Mouse (Mus musculus) liver, postnatal 0 days (tissue): ENCODE data around the gene Socs5. TPM values are rescaled to one million over a fixed set of nuclear protein-coding genes. Genes with fewer than 3 reads are reported as not detected.

ENCODE experiments used
- ATAC-seq: fragments of 200-750 bp; cut with Nextera tagmentation; 2 replicates; pipeline ENCODE4 v1.8.0; 2017; ENCODE audit warnings: mild to moderate bottlenecking, moderate library complexity
- DNase-seq: peaks from one replicate; pipeline ENCODE4 v3.0.0-alpha.2; 2016
- H3K27ac ChIP-seq: fragments of 300-500 bp; sonication (generic); 2 replicates; pipeline ENCODE4 v1.5.1; 2014; ENCODE audit warnings: antibody characterized with exemption, moderate library complexity, mild to moderate bottlenecking, low read depth
- H3K27me3 ChIP-seq: fragments of 300-500 bp; sonication (generic); 2 replicates; pipeline ENCODE4 v1.6.1; 2014; ENCODE audit warnings: low read length, control low read depth, mixed read lengths; ENCODE audit not compliant: insufficient read depth
- H3K36me3 ChIP-seq: fragments of 300-500 bp; sonication (generic); replicated peaks from 2 replicates; pipeline ENCODE4 v1.6.1; 2014; ENCODE audit warnings: mild to moderate bottlenecking, control low read depth, low read length, moderate library complexity, mixed read lengths; ENCODE audit not compliant: insufficient read depth
- H3K4me1 ChIP-seq: fragments of 300-500 bp; sonication (generic); 2 replicates; pipeline ENCODE4 v1.6.1; 2014; ENCODE audit warnings: antibody characterized with exemption, mild to moderate bottlenecking, control low read depth; ENCODE audit not compliant: insufficient read depth
- H3K4me2 ChIP-seq: fragments of 300-500 bp; sonication (generic); 2 replicates; pipeline ENCODE4 v1.6.1; 2014; ENCODE audit warnings: low read depth, mild to moderate bottlenecking, low read length, moderate library complexity, mixed read lengths
- H3K4me3 ChIP-seq: fragments of 300-500 bp; sonication (generic); 2 replicates; pipeline ENCODE4 v1.5.1; 2014; ENCODE audit warnings: low read depth, low read length
- H3K9ac ChIP-seq: fragments of 300-500 bp; sonication (generic); replicated peaks from 2 replicates; pipeline ENCODE4 v1.6.1; 2014; ENCODE audit warnings: mild to moderate bottlenecking, moderate library complexity
- H3K9me3 ChIP-seq: fragments of 300-500 bp; sonication (generic); 2 replicates; pipeline ENCODE4 v1.6.1; 2016; ENCODE audit warnings: mild to moderate bottlenecking, control low read depth, low read length, mixed read lengths
- CTCF ChIP-seq: sonication (generic); IDR thresholded peaks from 2 replicates; pipeline ENCODE4 v1.5.1; 2016; ENCODE audit warnings: antibody characterized with exemption, low read depth
- EP300 ChIP-seq: IDR thresholded peaks from 2 replicates; pipeline ENCODE4 v1.6.1; 2016; ENCODE audit warnings: antibody characterized with exemption, low read depth, mild to moderate bottlenecking
- WGBS: fragments of 180-500 bp; shearing (Covaris S2); extraction: QIAGEN DNeasy Blood & Tissue Kit; methylation state at CpG from one replicate; pipeline ENCODE4 v1.1.7; 2014; ENCODE audit not compliant: insufficient replicate concordance; 5-methylcytosine and 5-hydroxymethylcytosine counted together
- polyA plus RNA-seq: library from polyadenylated mRNA; unstranded; fragments of >200 nt; fragmentation: Nextera tagmentation; extraction: Ambion mirVana; gene quantifications from 2 replicates; pipeline ENCODE4 v1.2.1, GENCODE M21; 2015

Socs5 gene
- polyA plus RNA-seq, 1 experiment from 2014 or later = 1.4 TPM

GRCm38 (mm10) chr17:87115615-87116014, 8.1 kb downstream of the Socs5 start:
- Histone ChIP-seq H3K4me1 (peaks cover 10% of the 10 kb centered on the region; the same call in 1 of the 2 replicates), H3K9ac (no peak overlapping the region)
- no peak for DNase-seq

GRCm38 (mm10) chr17:87118966-87119526, 11.6 kb downstream of the Socs5 start:
- ATAC-seq (peak; percentile 56), DNase-seq (no peak)
- no peak overlapping the region for H3K4me3 ChIP-seq
- TF ChIP-seq EP300 = peak; percentile 80
- TF ChIP-seq CTCF = no peak
- no peaks in the 10 kb centered on the region; the same call in 1 of the 2 replicates for H3K36me3 ChIP-seq
- H3K27me3 ChIP-seq = no peaks in the 10 kb centered on the region
- H3K9ac ChIP-seq = no peak overlapping the region
- H3K9me3 ChIP-seq = no peaks in the 10 kb centered on the region
- H3K4me1 ChIP-seq = peaks cover 3% of the 10 kb centered on the region; the same call in 1 of the 2 replicates
- 51% methylated on average over 7 of the region's 7 CpGs for whole genome bisulfite sequencing
- H3K27ac ChIP-seq = peak overlapping the region; percentile 60
- H3K4me2 ChIP-seq = no peak overlapping the region

More at GRCm38 (mm10) chr17:87115615-87116014, 8.1 kb downstream of the Socs5 start:
- no peak overlapping the region for H3K4me3 ChIP-seq
- 78% methylated on average over 6 of the region's 6 CpGs for WGBS
- no peaks in the 10 kb centered on the region for H3K36me3 ChIP-seq
- no peak for TF ChIP-seq EP300
- no peak for TF ChIP-seq CTCF
- no peaks in the 10 kb centered on the region for H3K9me3 ChIP-seq
- no peak overlapping the region for H3K27ac ChIP-seq
- H3K4me2 ChIP-seq = no peak overlapping the region
- no peak for ATAC-seq
- H3K27me3 ChIP-seq = no peaks in the 10 kb centered on the region

GRCm38 (mm10) chr17:87125344-87125743, 17.9 kb downstream of the Socs5 start:
- no peak overlapping the region for H3K9ac ChIP-seq
- ATAC-seq (peak; percentile 33; the same call in 1 of the 2 replicates), DNase-seq (no peak)
- no peak overlapping the region for H3K27ac ChIP-seq
- TF ChIP-seq CTCF = no peak
- TF ChIP-seq EP300 = no peak
- no peak overlapping the region for H3K4me3 ChIP-seq
- peak overlapping the region; percentile 27; the same call in 1 of the 2 replicates for H3K4me2 ChIP-seq
- H3K27me3 ChIP-seq = no peaks in the 10 kb centered on the region
- H3K36me3 ChIP-seq = no peaks in the 10 kb centered on the region; the same call in 1 of the 2 replicates
- H3K9me3 ChIP-seq = no peaks in the 10 kb centered on the region
- peaks cover 3% of the 10 kb centered on the region; the same call in 1 of the 2 replicates for H3K4me1 ChIP-seq
- WGBS = 64% methylated on average over 24 of the region's 24 CpGs

GRCm38 (mm10) chr17:87132258-87132657, 24.8 kb downstream of the Socs5 start:
- H3K4me2 ChIP-seq = no peak overlapping the region
- no peaks in the 10 kb centered on the region for H3K27me3 ChIP-seq
- no peak for TF ChIP-seq EP300
- TF ChIP-seq CTCF = no peak
- no peak overlapping the region for H3K4me3 ChIP-seq
- DNase-seq (no peak), ATAC-seq (no peak)
- H3K9me3 ChIP-seq = no peaks in the 10 kb centered on the region
- H3K27ac ChIP-seq = no peak overlapping the region
- no peaks in the 10 kb centered on the region for H3K36me3 ChIP-seq
- H3K9ac ChIP-seq = no peak overlapping the region
- H3K4me1 ChIP-seq = no peaks in the 10 kb centered on the region
- WGBS = 72% methylated on average over 4 of the region's 4 CpGs

GRCm38 (mm10) chr17:87133823-87134222, 26.3 kb downstream of the Socs5 start:
- no peak for DNase-seq
- TF ChIP-seq CTCF = no peak
- no peak for TF ChIP-seq EP300

GRCm38 (mm10) chr17:87134631-87135030, 27.2 kb downstream of the Socs5 start:
- Histone ChIP-seq H3K9ac (no peak overlapping the region), H3K36me3 (no peaks in the 10 kb centered on the region), H3K4me2 (no peak overlapping the region), H3K4me1 (no peaks in the 10 kb centered on the region), H3K9me3 (no peaks in the 10 kb centered on the region), H3K27ac (no peak overlapping the region), H3K4me3 (no peak overlapping the region), H3K27me3 (no peaks in the 10 kb centered on the region)
- WGBS = 90% methylated on average over 24 of the region's 24 CpGs
- DNase-seq = no peak
- ATAC-seq = no peak
- no peak for TF ChIP-seq CTCF
- TF ChIP-seq EP300 = no peak

More at GRCm38 (mm10) chr17:87133823-87134222, 26.3 kb downstream of the Socs5 start:
- Histone ChIP-seq H3K9me3 (no peaks in the 10 kb centered on the region), H3K27ac (no peak overlapping the region), H3K36me3 (no peaks in the 10 kb centered on the region), H3K9ac (no peak overlapping the region), H3K4me3 (no peak overlapping the region), H3K27me3 (no peaks in the 10 kb centered on the region), H3K4me1 (no peaks in the 10 kb centered on the region), H3K4me2 (no peak overlapping the region)
- WGBS = 82% methylated on average over 23 of the region's 23 CpGs
- ATAC-seq = no peak
